Mouse (Mus musculus): Measurements from ENCODE around the gene Crat. TPM values are rescaled to one million over a fixed set of nuclear protein-coding genes. Genes with fewer than 3 reads are reported as not detected.

The Crat gene
- polyA plus RNA-seq, 1 experiment: 53.9 TPM

DNA sequence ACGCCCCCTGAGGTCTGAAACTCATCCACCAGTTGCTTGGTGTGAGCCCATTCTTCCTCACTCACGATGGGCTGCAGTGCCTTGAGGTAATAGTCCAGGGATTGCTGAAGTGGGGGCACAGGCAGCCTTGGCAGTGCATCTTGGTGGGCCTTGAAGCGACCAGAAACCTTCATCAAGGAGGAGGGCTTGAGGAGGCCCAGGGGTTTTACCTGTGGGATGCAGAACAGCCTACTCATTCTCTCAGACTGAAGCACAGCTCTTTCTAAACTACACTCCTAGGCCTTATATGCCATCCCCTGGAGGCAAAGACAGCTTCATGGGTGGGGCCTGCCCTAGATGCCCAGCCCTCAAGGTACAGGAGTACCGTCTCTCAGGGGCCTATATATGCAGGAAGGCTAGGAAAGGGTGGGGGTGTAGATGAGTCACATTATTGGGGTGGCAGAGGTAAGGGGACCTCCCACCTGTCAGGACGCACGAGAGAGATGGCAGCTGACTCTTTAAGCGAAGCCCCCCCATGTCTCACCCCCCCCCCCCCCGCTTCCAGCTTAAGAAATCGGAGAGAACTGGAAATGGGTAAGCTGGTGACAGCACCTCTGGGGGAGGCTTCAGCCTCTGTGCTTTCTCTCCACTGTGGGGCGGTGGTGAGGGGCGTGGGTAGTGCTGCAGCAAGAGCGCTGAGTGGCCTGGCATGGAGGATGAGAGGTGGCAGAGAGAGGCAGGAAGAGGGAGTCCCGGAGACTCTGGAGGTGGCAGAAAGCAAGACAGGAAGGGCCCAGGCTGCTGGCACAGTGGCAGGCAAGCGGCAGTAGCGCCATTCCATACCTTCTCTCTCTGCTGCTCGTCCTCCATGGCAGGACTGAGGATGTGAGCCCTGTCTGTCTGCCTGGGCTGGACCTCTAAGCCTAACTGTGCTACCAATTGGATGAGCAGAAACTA lies 2.3 kb downstream of the Crat start:
- DNase-seq (ENCODE audit: low read depth in 1 of 2, low spot score in 2 of 2): no peak
- 92% methylated on average over 16 of the region's 16 CpGs for WGBS
- H3K4me3 ChIP-seq (ENCODE audit: extremely low read depth, insufficient read depth, insufficient read length): no peak overlapping the region
- TF ChIP-seq CTCF (IDR thresholded peaks at IDR 0.05; ENCODE audit: extremely low read depth, insufficient read depth, insufficient read length, insufficient replicate concordance) (no peak), POLR2A (IDR thresholded peaks at IDR 0.05; ENCODE audit: low read depth, low read length) (no peak)
- no peaks in the 10 kb centered on the region; the same call in 1 of the 2 replicates for H3K4me1 ChIP-seq (ENCODE audit: control insufficient read depth, insufficient read depth, insufficient read length)
- no peak overlapping the region for H3K27ac ChIP-seq (ENCODE audit: insufficient read depth, low read length)
- H3K36me3 ChIP-seq (ENCODE audit: control insufficient read depth, insufficient read depth, low read length): no peaks in the 10 kb centered on the region
- H3K27me3 ChIP-seq (ENCODE audit: control insufficient read depth, insufficient read depth, low read length): no peaks in the 10 kb centered on the region

DNA sequence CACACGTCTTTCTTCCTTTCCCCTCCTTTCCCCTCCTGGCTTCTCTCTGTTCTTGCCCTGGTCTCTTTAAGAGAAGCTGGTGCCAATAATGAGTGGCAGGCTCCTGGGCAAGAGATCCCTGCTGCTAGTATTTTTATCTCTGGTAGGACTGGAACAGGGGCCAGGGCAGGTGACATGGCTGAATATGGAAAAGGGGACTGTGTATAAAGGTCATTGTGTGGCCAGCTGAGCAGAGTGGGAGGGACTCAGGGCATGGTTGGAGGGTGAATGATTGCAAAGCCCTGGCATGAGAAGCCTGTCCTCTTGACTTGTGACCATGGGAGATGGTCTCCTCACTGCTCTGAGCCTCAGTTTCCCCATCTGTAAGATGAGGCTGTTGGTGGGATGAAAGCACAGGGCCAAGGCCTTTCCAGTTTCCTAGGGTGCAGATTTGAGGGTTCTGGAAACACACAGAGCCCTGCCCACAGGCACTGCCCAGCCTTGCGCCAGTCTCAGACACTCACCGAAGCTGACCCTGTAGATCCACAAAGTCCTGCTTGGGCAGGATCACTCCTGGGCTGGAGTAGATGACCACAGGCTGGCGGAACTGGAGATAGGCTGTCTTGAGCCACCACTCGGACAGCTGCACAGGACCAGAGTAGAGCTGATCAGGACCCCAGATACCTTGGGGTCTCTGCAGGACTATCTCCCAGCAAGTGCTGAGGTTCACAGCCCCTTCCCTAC lies 6.0 kb downstream of the Crat start:
- TF ChIP-seq CTCF (IDR thresholded peaks at IDR 0.05; ENCODE audit: extremely low read depth, insufficient read depth, insufficient read length, insufficient replicate concordance) (no peak), POLR2A (IDR thresholded peaks at IDR 0.05; ENCODE audit: low read depth, low read length) (no peak)
- WGBS: 97% methylated on average over 5 of the region's 5 CpGs
- H3K27me3 ChIP-seq (ENCODE audit: control insufficient read depth, insufficient read depth, low read length): no peaks in the 10 kb centered on the region
- no peak overlapping the region for H3K27ac ChIP-seq (ENCODE audit: insufficient read depth, low read length)
- H3K4me3 ChIP-seq (ENCODE audit: extremely low read depth, insufficient read depth, insufficient read length): no peak overlapping the region
- H3K4me1 ChIP-seq (ENCODE audit: control insufficient read depth, insufficient read depth, insufficient read length): peaks cover 4% of the 10 kb centered on the region; the same call in 1 of the 2 replicates
- H3K36me3 ChIP-seq (ENCODE audit: control insufficient read depth, insufficient read depth, low read length): no peaks in the 10 kb centered on the region
- no peak for DNase-seq (ENCODE audit: low read depth in 1 of 2, low spot score in 2 of 2)

DNA sequence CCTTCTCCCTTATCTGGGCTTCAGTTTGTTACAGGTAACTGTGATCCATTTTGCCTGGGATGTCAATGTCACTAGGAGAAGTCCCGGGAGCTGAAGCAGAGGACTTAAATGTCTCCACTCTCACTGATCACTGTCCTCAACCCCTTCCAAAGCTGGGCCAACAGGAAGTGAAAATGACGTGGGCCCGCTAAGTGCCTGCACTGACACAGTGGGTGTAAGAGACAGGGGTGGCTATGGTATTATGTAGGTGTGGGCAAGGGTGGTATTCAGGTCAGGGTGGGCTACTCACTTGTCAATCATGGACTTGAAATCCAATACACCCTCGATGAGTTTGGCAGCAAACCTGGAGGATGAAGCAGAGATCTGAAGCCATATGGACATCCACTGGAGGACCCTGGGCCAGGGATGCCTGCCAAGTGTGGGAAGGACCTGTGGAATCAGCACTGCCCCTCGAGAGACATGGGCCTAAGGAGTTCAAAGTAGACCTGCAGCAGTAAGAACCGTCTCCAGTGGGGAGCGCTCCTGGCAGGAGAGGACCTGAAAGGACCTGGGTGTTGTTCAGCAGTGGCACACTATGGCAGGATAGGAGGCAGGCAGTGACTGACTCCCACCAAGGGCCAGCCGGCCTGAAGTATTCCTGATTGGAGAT lies 7.0 kb downstream of the Crat start:
- TF ChIP-seq POLR2A (IDR thresholded peaks at IDR 0.05; ENCODE audit: low read depth, low read length) (no peak), CTCF (IDR thresholded peaks at IDR 0.05; ENCODE audit: extremely low read depth, insufficient read depth, insufficient read length, insufficient replicate concordance) (no peak)
- WGBS: 77% methylated on average over 8 of the region's 8 CpGs
- Histone ChIP-seq H3K27me3 (ENCODE audit: control insufficient read depth, insufficient read depth, low read length) (no peaks in the 10 kb centered on the region), H3K27ac (ENCODE audit: insufficient read depth, low read length) (no peak overlapping the region), H3K4me1 (ENCODE audit: control insufficient read depth, insufficient read depth, insufficient read length) (peaks cover 4% of the 10 kb centered on the region; the same call in 1 of the 2 replicates), H3K36me3 (ENCODE audit: control insufficient read depth, insufficient read depth, low read length) (no peaks in the 10 kb centered on the region), H3K4me3 (ENCODE audit: extremely low read depth, insufficient read depth, insufficient read length) (no peak overlapping the region)
- no peak for DNase-seq (ENCODE audit: low read depth in 1 of 2, low spot score in 2 of 2)

DNA sequence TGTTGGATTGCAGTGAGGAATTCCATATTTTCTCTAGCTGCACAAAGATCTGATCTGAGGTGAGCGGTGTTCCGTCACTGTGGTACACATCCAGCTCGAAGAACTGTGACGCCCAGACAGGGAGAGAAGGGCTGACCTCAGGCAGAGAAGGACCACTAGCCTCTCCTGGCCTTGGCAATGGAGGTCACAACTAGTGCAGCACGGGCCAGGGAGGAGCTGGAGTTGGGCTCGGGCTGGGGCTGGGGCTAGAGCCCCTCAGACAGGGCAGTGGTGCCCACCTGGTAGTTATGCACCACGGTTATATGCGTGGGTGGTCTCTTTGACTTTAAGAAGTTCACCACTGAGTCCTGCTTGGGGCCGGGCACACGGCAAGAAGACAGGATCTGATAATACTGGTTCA lies 7.8 kb downstream of the Crat start:
- Histone ChIP-seq H3K4me3 (ENCODE audit: extremely low read depth, insufficient read depth, insufficient read length) (no peak overlapping the region), H3K4me1 (ENCODE audit: control insufficient read depth, insufficient read depth, insufficient read length) (peaks cover 4% of the 10 kb centered on the region; the same call in 1 of the 2 replicates), H3K27me3 (ENCODE audit: control insufficient read depth, insufficient read depth, low read length) (no peaks in the 10 kb centered on the region), H3K27ac (ENCODE audit: insufficient read depth, low read length) (no peak overlapping the region), H3K36me3 (ENCODE audit: control insufficient read depth, insufficient read depth, low read length) (peaks cover 2% of the 10 kb centered on the region)
- TF ChIP-seq POLR2A (IDR thresholded peaks at IDR 0.05; ENCODE audit: low read depth, low read length) (no peak), CTCF (IDR thresholded peaks at IDR 0.05; ENCODE audit: extremely low read depth, insufficient read depth, insufficient read length, insufficient replicate concordance) (no peak)
- 91% methylated on average over 10 of the region's 10 CpGs for WGBS
- no peak for DNase-seq (ENCODE audit: low read depth in 1 of 2, low spot score in 2 of 2)

DNA sequence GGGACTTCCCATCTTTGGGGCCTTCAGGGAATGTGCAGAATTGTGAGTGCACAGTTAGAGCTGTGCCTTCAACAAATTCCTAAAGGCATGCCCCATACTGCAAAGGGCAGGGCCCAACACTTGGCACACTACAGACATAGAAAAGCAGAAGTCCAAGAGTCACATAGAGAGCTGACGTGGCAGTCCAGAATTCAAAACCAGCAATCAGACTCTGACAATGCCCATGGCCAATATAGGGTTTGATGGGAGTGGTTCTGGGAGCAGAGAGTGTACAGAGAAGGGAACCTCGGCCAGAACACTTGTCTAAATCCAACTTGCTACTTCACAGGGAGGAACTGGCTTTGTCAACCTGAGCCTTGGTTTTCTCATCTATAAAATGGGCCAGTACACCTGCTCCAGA lies 8.4 kb downstream of the Crat start:
- H3K4me3 ChIP-seq (ENCODE audit: extremely low read depth, insufficient read depth, insufficient read length): no peak overlapping the region
- H3K4me1 ChIP-seq (ENCODE audit: control insufficient read depth, insufficient read depth, insufficient read length): peaks cover 4% of the 10 kb centered on the region; the same call in 1 of the 2 replicates
- peak overlapping the region; percentile 60 for H3K27ac ChIP-seq (ENCODE audit: insufficient read depth, low read length)
- H3K27me3 ChIP-seq (ENCODE audit: control insufficient read depth, insufficient read depth, low read length): no peaks in the 10 kb centered on the region
- TF ChIP-seq POLR2A (IDR thresholded peaks at IDR 0.05; ENCODE audit: low read depth, low read length) (no peak), CTCF (IDR thresholded peaks at IDR 0.05; ENCODE audit: extremely low read depth, insufficient read depth, insufficient read length, insufficient replicate concordance) (no peak)
- H3K36me3 ChIP-seq (ENCODE audit: control insufficient read depth, insufficient read depth, low read length): peaks cover 7% of the 10 kb centered on the region
- DNase-seq (ENCODE audit: low read depth in 1 of 2, low spot score in 2 of 2): no peak
- 65% methylated on average over 2 of the region's 2 CpGs for WGBS

DNA sequence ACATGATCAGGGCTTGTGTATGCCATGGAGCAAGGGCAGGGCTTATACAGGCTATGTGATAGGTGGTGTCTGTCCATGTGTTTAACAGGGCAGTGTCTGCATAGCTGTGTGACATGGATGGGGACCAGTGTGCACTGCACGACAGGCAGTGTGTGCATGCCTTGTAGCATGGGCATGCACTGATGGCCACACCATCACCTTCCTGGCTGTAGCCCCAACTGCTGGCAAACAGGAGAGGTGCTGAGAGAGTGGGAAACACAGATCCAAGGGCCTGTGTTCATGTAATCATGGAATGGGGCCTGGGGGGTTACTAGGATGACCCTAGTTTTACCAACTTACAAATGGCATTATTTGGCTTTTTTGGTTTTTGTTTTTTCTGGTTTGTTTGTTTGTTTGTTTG lies 11.7 kb downstream of the Crat start:
- no peak overlapping the region for H3K4me3 ChIP-seq (ENCODE audit: extremely low read depth, insufficient read depth, insufficient read length)
- H3K27ac ChIP-seq (ENCODE audit: insufficient read depth, low read length): no peak overlapping the region
- H3K27me3 ChIP-seq (ENCODE audit: control insufficient read depth, insufficient read depth, low read length): no peaks in the 10 kb centered on the region
- H3K4me1 ChIP-seq (ENCODE audit: control insufficient read depth, insufficient read depth, insufficient read length): peaks cover 4% of the 10 kb centered on the region; the same call in 1 of the 2 replicates
- TF ChIP-seq CTCF (IDR thresholded peaks at IDR 0.05; ENCODE audit: extremely low read depth, insufficient read depth, insufficient read length, insufficient replicate concordance) (no peak), POLR2A (IDR thresholded peaks at IDR 0.05; ENCODE audit: low read depth, low read length) (no peak)
- DNase-seq (ENCODE audit: low read depth in 1 of 2, low spot score in 2 of 2): no peak
- 97% methylated on average over 1 of the region's 1 CpGs for WGBS
- peaks cover 16% of the 10 kb centered on the region for H3K36me3 ChIP-seq (ENCODE audit: control insufficient read depth, insufficient read depth, low read length)

Data from spleen, adult 2 months (tissue).